Comparison of ENCODE assay signal across 27 mouse cellular contexts in genomic region chr6:94835742-94836141, GRCm38 (mm10).
A peak's percentile ranks its signal among the peaks of the same experiment; 100 is the strongest.
DNase-seq lines count a peak whose midpoint lies in the region; ATAC-seq and TF ChIP-seq lines count a peak whose summit lies in the region.
"Had no signal": no experiment of that assay in that cellular context is flagged by ENCODE, and none has a peak within 500 bp of the region (broad histone marks: within the 10 kb centered on the region; RNA-seq: fewer than 3 reads in every experiment).

No protein-coding gene starts in this region.

- no peak for TF ChIP-seq CTCF in stomach, postnatal 0 days (IDR thresholded peaks at IDR 0.05; ENCODE audit: low read depth)

- H3K4me3 ChIP-seq in embryonic facial prominence, embryonic 14.5 days (ENCODE audit: low read depth, low read length): no peak overlapping the region
- H3K4me3 ChIP-seq in embryonic facial prominence, embryonic 10.5 days: no peak overlapping the region
- no peak overlapping the region for H3K4me3 ChIP-seq in stomach, embryonic 14.5 days (ENCODE audit: low read depth, low read length)
- H3K4me3 ChIP-seq in stomach, postnatal 0 days (ENCODE audit: low read depth, low read length): no peak overlapping the region
- H3K4me3 ChIP-seq: embryonic facial prominence, embryonic 15.5 days; forebrain, embryonic 15.5 days; hindbrain, embryonic 12.5 days; left cerebral cortex, adult 2 months; midbrain, embryonic 13.5 days had no signal

- no peaks in the 10 kb centered on the region for H3K9me3 ChIP-seq in embryonic facial prominence, embryonic 14.5 days (ENCODE audit: control insufficient read depth, low read length)
- no peaks in the 10 kb centered on the region for H3K9me3 ChIP-seq in embryonic facial prominence, embryonic 10.5 days
- no peaks in the 10 kb centered on the region for H3K9me3 ChIP-seq in stomach, embryonic 14.5 days (ENCODE audit: control insufficient read depth, low read depth, low read length)
- no peaks in the 10 kb centered on the region for H3K9me3 ChIP-seq in stomach, postnatal 0 days (ENCODE audit: control insufficient read depth, low read length)
- H3K9me3 ChIP-seq: embryonic facial prominence, embryonic 15.5 days; forebrain, embryonic 15.5 days; hindbrain, embryonic 12.5 days; midbrain, embryonic 13.5 days had no signal

- H3K4me2 ChIP-seq in embryonic facial prominence, embryonic 14.5 days (ENCODE audit: low read depth, low read length): no peak overlapping the region
- H3K4me2 ChIP-seq in stomach, embryonic 14.5 days (replicated peaks; ENCODE audit: low read depth, low read length): no peak overlapping the region
- no peak overlapping the region for H3K4me2 ChIP-seq in stomach, postnatal 0 days (replicated peaks; ENCODE audit: low read depth)
- H3K4me2 ChIP-seq: embryonic facial prominence, embryonic 15.5 days; forebrain, embryonic 15.5 days; hindbrain, embryonic 12.5 days; liver, embryonic 11.5 days; midbrain, embryonic 13.5 days had no signal

- no peak overlapping the region for H3K27ac ChIP-seq in embryonic facial prominence, embryonic 14.5 days (replicated peaks; ENCODE audit: low read depth, low read length)
- H3K27ac ChIP-seq in embryonic facial prominence, embryonic 10.5 days (replicated peaks): no peak overlapping the region
- H3K27ac ChIP-seq in stomach, embryonic 14.5 days (ENCODE audit: low read length): no peak overlapping the region
- H3K27ac ChIP-seq in stomach, postnatal 0 days (replicated peaks): no peak overlapping the region
- H3K27ac ChIP-seq: embryonic facial prominence, embryonic 15.5 days; forebrain, embryonic 15.5 days; hindbrain, embryonic 12.5 days; left cerebral cortex, adult 2 months; midbrain, embryonic 13.5 days had no signal

- peak; percentile 38 for DNase-seq in embryonic facial prominence, embryonic 14.5 days (ENCODE audit: low spot score)
- no peak for DNase-seq in embryonic facial prominence, embryonic 10.5 days (ENCODE audit: low spot score)
- DNase-seq in kidney, postnatal 14 days: peak; percentile 10
- DNase-seq in kidney, postnatal 4 days: no peak
- DNase-seq in stomach, postnatal 0 days (ENCODE audit: low spot score): no peak
- no peak for DNase-seq in c-Kit-positive CD71-positive TER-119-positive erythroid progenitor cells, embryonic 14.5 days (ENCODE audit: low spot score)
- no peak for DNase-seq in adrenal gland, adult 8-10 months
- DNase-seq: adrenal gland, postnatal 10 days; cerebellum, postnatal 25 days; embryo, embryonic 11 days; gastrocnemius, postnatal 14 days; left cerebral cortex, postnatal 4 days; liver, postnatal 0 days; lung, postnatal 14 days; retina, postnatal 1 day; right cerebral cortex, postnatal 25 days; spleen, adult 18-20 months; thymus, adult 18-20 months; thymus, postnatal 36 days had no signal

- 0 out of 2 replicates have a peak, but pooled peaks cover 3% of the 10 kb centered on the region for H3K4me1 ChIP-seq in embryonic facial prominence, embryonic 14.5 days (ENCODE audit: control insufficient read depth, insufficient read depth, low read length)
- H3K4me1 ChIP-seq in embryonic facial prominence, embryonic 10.5 days: peaks cover 6% of the 10 kb centered on the region; the same call in 1 of the 2 replicates
- no peaks in the 10 kb centered on the region for H3K4me1 ChIP-seq in stomach, embryonic 14.5 days (ENCODE audit: control insufficient read depth, insufficient read depth, low read length)
- no peaks in the 10 kb centered on the region; the same call in 1 of the 2 replicates for H3K4me1 ChIP-seq in stomach, postnatal 0 days (replicated peaks; ENCODE audit: control insufficient read depth, insufficient read depth)
- H3K4me1 ChIP-seq: forebrain, embryonic 15.5 days; hindbrain, embryonic 12.5 days; midbrain, embryonic 13.5 days had no signal

- H3K36me3 ChIP-seq in embryonic facial prominence, embryonic 14.5 days (ENCODE audit: control insufficient read depth, insufficient read depth, low read length): no peaks in the 10 kb centered on the region
- no peaks in the 10 kb centered on the region for H3K36me3 ChIP-seq in embryonic facial prominence, embryonic 10.5 days (replicated peaks)
- no peaks in the 10 kb centered on the region for H3K36me3 ChIP-seq in stomach, embryonic 14.5 days (ENCODE audit: control insufficient read depth, insufficient read depth, low read length)
- H3K36me3 ChIP-seq in stomach, postnatal 0 days (ENCODE audit: control insufficient read depth, insufficient read depth, low read length): no peaks in the 10 kb centered on the region
- H3K36me3 ChIP-seq: embryonic facial prominence, embryonic 15.5 days; forebrain, embryonic 15.5 days; hindbrain, embryonic 12.5 days; midbrain, embryonic 13.5 days had no signal

- H3K27me3 ChIP-seq in embryonic facial prominence, embryonic 14.5 days (replicated peaks; ENCODE audit: control insufficient read depth, insufficient read depth, low read length): no peaks in the 10 kb centered on the region
- no peaks in the 10 kb centered on the region for H3K27me3 ChIP-seq in embryonic facial prominence, embryonic 10.5 days (replicated peaks; ENCODE audit: low read depth, poor library complexity, severe bottlenecking)
- H3K27me3 ChIP-seq in stomach, embryonic 14.5 days (ENCODE audit: control insufficient read depth, insufficient read depth, low read length): no peaks in the 10 kb centered on the region
- H3K27me3 ChIP-seq in stomach, postnatal 0 days (ENCODE audit: control insufficient read depth, insufficient read depth, low read length): no peaks in the 10 kb centered on the region
- H3K27me3 ChIP-seq: embryonic facial prominence, embryonic 15.5 days; forebrain, embryonic 15.5 days; hindbrain, embryonic 12.5 days; midbrain, embryonic 13.5 days had no signal

- peak; percentile 53; the same call in 1 of the 2 replicates for ATAC-seq in embryonic facial prominence, embryonic 14.5 days (ENCODE audit: low read depth)
- ATAC-seq in stomach, embryonic 14.5 days (ENCODE audit: insufficient number of reproducible peaks, insufficient read depth, low FRiP score, low read depth): peak; percentile 71
- no peak for ATAC-seq in stomach, postnatal 0 days (ENCODE audit: low FRiP score, low TSS enrichment)
- ATAC-seq: activated CD4-positive, CD25-positive, alpha-beta regulatory T cell, adult 4 months; forebrain, embryonic 15.5 days; liver, postnatal 0 days; midbrain, embryonic 13.5 days had no signal

- 45% methylated on average over 2 of the region's 2 CpGs for WGBS in embryonic facial prominence, embryonic 14.5 days
- WGBS in embryonic facial prominence, embryonic 10.5 days: 65% methylated on average over 2 of the region's 2 CpGs
- 14% methylated on average over 2 of the region's 2 CpGs for WGBS in stomach, embryonic 14.5 days
- 14% methylated on average over 2 of the region's 2 CpGs for WGBS in stomach, postnatal 0 days

- H3K9ac ChIP-seq in embryonic facial prominence, embryonic 14.5 days (ENCODE audit: low read depth, low read length): no peak overlapping the region
- no peak overlapping the region for H3K9ac ChIP-seq in stomach, embryonic 14.5 days (replicated peaks; ENCODE audit: low read depth, low read length)
- no peak overlapping the region for H3K9ac ChIP-seq in stomach, postnatal 0 days (ENCODE audit: low read length)
- H3K9ac ChIP-seq: embryonic facial prominence, embryonic 15.5 days; forebrain, embryonic 15.5 days; hindbrain, embryonic 12.5 days; liver, postnatal 0 days; midbrain, embryonic 13.5 days had no signal

- TF ChIP-seq EP300 in stomach, postnatal 0 days (optimal IDR thresholded peaks at IDR 0.05): no peak

Comparison
In these comparisons a context has a peak if more than half of its experiments do, and no peak if none do; other contexts are left out.
1. DNase-seq: peak in embryonic facial prominence, embryonic 14.5 days (single experiment) and kidney, postnatal 14 days (single experiment); none in embryonic facial prominence, embryonic 10.5 days (single experiment), kidney, postnatal 4 days (0 of 2), stomach, postnatal 0 days (single experiment), c-Kit-positive CD71-positive TER-119-positive erythroid progenitor cells, embryonic 14.5 days (single experiment) and adrenal gland, adult 8-10 months (single experiment).